Mouse (Mus musculus) testis, adult 2 months (tissue): ENCODE data around the gene Fam234b. TPM values are rescaled to one million over a fixed set of nuclear protein-coding genes. Genes with fewer than 3 reads are reported as not detected.

Experiments
- H3K27ac ChIP-seq: fragments of 200-500 bp; 2 replicates; pipeline ENCODE4 v1.5.1; 2012; ENCODE audit warnings: low read depth, low read length; ENCODE audit not compliant: control insufficient read depth, insufficient read depth
- H3K27me3 ChIP-seq: fragments of 200-500 bp; 2 replicates; pipeline ENCODE4 v1.6.1; 2012; ENCODE audit warnings: mild to moderate bottlenecking, low read length, moderate library complexity; ENCODE audit not compliant: control insufficient read depth, insufficient read depth
- H3K36me3 ChIP-seq: fragments of 200-500 bp; 2 replicates; pipeline ENCODE4 v1.6.1; 2012; ENCODE audit warnings: mild to moderate bottlenecking, low read length; ENCODE audit not compliant: control insufficient read depth, insufficient read depth
- H3K4me1 ChIP-seq: fragments of 200-500 bp; 2 replicates; pipeline ENCODE4 v1.6.1; 2012; ENCODE audit warnings: low read length; ENCODE audit not compliant: control insufficient read depth, insufficient read depth
- H3K4me3 ChIP-seq: fragments of 200-500 bp; 2 replicates; pipeline ENCODE4 v1.5.1; 2012; ENCODE audit warnings: low read depth, mild to moderate bottlenecking, low read length, moderate library complexity, mixed read lengths; ENCODE audit not compliant: control insufficient read depth
- CTCF ChIP-seq: fragments of 200-500 bp; IDR thresholded peaks from 2 replicates; pipeline ENCODE4 v1.5.1; 2012; ENCODE audit warnings: low read depth, mild to moderate bottlenecking, inconsistent platforms, low read length, moderate library complexity; ENCODE audit not compliant: control insufficient read depth, insufficient read depth, insufficient replicate concordance
- POLR2A ChIP-seq: fragments of 200-500 bp; IDR thresholded peaks from 2 replicates; pipeline ENCODE4 v1.6.1; 2012; ENCODE audit warnings: low read depth, mild to moderate bottlenecking, inconsistent platforms, low read length, moderate library complexity; ENCODE audit not compliant: control insufficient read depth
- polyA plus RNA-seq: library from polyadenylated mRNA; depleted of rRNA; stranded (reverse); fragments of >200 nt; gene quantifications from 2 replicates; pipeline ENCODE4 v1.2.3, GENCODE M21; 2012

The Fam234b gene
- polyA plus RNA-seq, 1 experiment: 20.9 TPM

GRCm38 (mm10) chr6:135267221-135267620, 69.4 kb downstream of the Fam234b start:
- Histone ChIP-seq H3K36me3 (no peaks in the 10 kb centered on the region), H3K4me1 (no peaks in the 10 kb centered on the region), H3K27me3 (no peaks in the 10 kb centered on the region), H3K27ac (no peak overlapping the region), H3K4me3 (no peak overlapping the region; the same call in 1 of the 2 replicates)
- TF ChIP-seq POLR2A (no peak), CTCF (no peak)

- no peak overlapping the region for H3K4me3 ChIP-seq
- H3K27me3 ChIP-seq: no peaks in the 10 kb centered on the region
- no peaks in the 10 kb centered on the region for H3K4me1 ChIP-seq
- TF ChIP-seq CTCF: no peak
- no peak overlapping the region for H3K27ac ChIP-seq
- H3K36me3 ChIP-seq: no peaks in the 10 kb centered on the region
These were observed 70.6 kb downstream of the Fam234b start for GRCm38 (mm10) chr6:135268392-135268791.

- H3K4me1 ChIP-seq: no peaks in the 10 kb centered on the region
- no peak overlapping the region for H3K27ac ChIP-seq
- H3K27me3 ChIP-seq: no peaks in the 10 kb centered on the region
- no peak for TF ChIP-seq CTCF
- TF ChIP-seq POLR2A: no peak
- no peaks in the 10 kb centered on the region for H3K36me3 ChIP-seq
- no peak overlapping the region for H3K4me3 ChIP-seq
These were observed 71.8 kb downstream of the Fam234b start for GRCm38 (mm10) chr6:135269626-135270025.

- no peaks in the 10 kb centered on the region for H3K4me1 ChIP-seq
- TF ChIP-seq POLR2A: no peak
- no peak for TF ChIP-seq CTCF
- H3K27me3 ChIP-seq: no peaks in the 10 kb centered on the region
These were observed 74.0 kb downstream of the Fam234b start for GRCm38 (mm10) chr6:135271761-135272160.

DNA sequence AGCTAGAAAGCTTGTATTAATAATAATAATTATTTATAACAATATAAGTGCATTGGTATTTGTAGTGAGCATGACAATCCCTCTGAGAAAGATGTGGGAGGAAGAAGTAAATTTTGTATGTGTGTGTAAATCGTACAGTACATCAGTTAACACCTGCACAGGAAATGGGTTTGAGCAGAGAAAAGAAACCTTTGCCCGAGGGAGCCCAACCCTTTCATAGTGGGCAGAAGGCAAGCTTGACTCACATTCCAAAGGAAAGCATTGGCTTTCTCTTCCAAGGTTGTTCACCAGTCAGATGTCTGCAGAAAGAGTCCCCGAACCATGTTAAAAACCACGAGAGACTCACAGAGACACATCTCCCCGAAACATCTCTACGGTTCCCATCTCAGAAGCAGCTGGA, 75.3 kb downstream of the Fam234b start:
- Histone ChIP-seq H3K27ac (no peak overlapping the region), H3K36me3 (no peaks in the 10 kb centered on the region), H3K4me3 (no peak overlapping the region), H3K27me3 (no peaks in the 10 kb centered on the region), H3K4me1 (no peaks in the 10 kb centered on the region)
- TF ChIP-seq POLR2A (no peak), CTCF (no peak)

More at GRCm38 (mm10) chr6:135271761-135272160, 74.0 kb downstream of the Fam234b start:
- Histone ChIP-seq H3K36me3 (no peaks in the 10 kb centered on the region), H3K4me3 (no peak overlapping the region), H3K27ac (no peak overlapping the region)

- H3K27ac ChIP-seq: no peak overlapping the region
- no peak overlapping the region for H3K4me3 ChIP-seq
- no peaks in the 10 kb centered on the region for H3K27me3 ChIP-seq
- H3K4me1 ChIP-seq: no peaks in the 10 kb centered on the region
- H3K36me3 ChIP-seq: no peaks in the 10 kb centered on the region
- TF ChIP-seq POLR2A: no peak
- no peak for TF ChIP-seq CTCF
These were observed 77.5 kb downstream of the Fam234b start for GRCm38 (mm10) chr6:135275231-135275630.

- TF ChIP-seq POLR2A (no peak), CTCF (no peak)
- Histone ChIP-seq H3K27me3 (no peaks in the 10 kb centered on the region), H3K36me3 (no peaks in the 10 kb centered on the region), H3K27ac (no peak overlapping the region), H3K4me1 (no peaks in the 10 kb centered on the region), H3K4me3 (no peak overlapping the region)
These were observed 78.9 kb downstream of the Fam234b start for GRCm38 (mm10) chr6:135276474-135277295.

DNA sequence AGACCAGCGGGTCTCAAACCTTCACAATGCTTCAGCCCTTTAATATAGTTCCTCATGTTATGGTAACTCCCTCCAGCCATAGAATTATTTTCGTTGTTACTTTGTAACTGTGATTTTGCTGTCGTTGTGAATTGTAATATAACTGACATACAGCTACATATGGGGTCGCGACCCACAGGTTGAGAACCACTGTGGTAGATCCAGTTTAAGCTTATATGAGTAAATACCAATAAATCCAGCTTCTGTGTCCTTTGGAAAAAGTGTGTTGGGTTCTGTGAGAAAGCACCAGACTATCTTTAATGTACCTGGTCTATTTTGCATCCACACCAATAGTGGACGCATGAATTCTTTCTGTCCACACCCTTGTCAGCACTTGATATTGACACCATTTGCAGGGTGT, 80.5 kb downstream of the Fam234b start:
- no peaks in the 10 kb centered on the region for H3K27me3 ChIP-seq
- H3K4me3 ChIP-seq: no peak overlapping the region
- no peaks in the 10 kb centered on the region for H3K4me1 ChIP-seq
- no peak overlapping the region for H3K27ac ChIP-seq
- H3K36me3 ChIP-seq: no peaks in the 10 kb centered on the region
- TF ChIP-seq CTCF: no peak
- no peak for TF ChIP-seq POLR2A
